Mouse (Mus musculus): ENCODE data around the gene Rnf34.

DNA sequence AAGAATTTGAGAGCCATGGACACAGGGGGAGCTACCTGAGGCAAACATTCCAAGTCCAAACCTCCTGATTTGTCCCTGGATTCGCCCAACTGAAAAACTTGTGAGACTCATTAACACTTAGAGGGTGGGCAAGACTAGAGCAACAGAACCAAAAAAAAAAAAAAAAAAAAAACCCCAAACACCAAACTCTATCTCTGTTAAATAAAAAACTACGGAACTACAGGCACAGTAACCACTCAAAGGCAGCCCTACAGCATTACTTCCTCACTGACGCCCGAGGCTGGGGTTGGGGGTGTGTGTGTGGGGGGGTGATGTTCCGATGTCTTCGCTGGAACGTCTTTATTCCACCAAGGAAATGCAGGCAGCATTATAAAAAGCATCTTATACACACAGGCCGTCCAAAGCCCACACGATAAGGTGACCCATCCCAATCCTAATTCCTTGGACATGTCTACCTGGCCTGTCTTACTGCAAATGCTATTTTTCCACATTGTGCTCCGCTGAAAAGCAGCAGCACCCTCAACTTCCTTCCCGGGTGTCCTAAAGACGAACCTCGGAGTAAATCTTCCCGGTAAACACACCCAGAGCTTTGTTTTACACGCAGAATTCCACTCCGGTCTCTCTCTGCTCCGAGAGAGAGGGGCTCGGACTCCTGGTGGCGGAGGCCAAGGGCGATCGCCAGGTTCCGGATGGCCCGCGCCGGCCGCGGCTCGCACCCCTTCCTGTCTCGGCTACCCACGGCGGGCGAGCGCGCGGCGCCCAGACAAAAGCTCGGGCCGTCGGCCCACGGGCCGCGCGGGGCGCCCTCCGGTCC lies 49.3 kb downstream of the Rnf34 start:
- TF ChIP-seq CTCF (conservative IDR thresholded peaks at IDR 0.05 in 1 of 2, IDR thresholded peaks at IDR 0.05 in 1 of 2; ENCODE audit: low read depth in 2 of 2, low read length in 2 of 2) = no peak
- no peak for TF ChIP-seq CHD1 (IDR thresholded peaks at IDR 0.05; ENCODE audit: low read depth, low read length)
- TF ChIP-seq RAD21 (IDR thresholded peaks at IDR 0.05; ENCODE audit: low read depth, low read length) = no peak
- no peak for TF ChIP-seq GABPA (IDR thresholded peaks at IDR 0.05; ENCODE audit: insufficient replicate concordance, low read depth, low read length)
- no peak for TF ChIP-seq BHLHE40 (IDR thresholded peaks at IDR 0.05; ENCODE audit: low read depth, low read length)
- TF ChIP-seq EP300 (IDR thresholded peaks at IDR 0.05; ENCODE audit: low read length) = no peak
- TF ChIP-seq TCF12 (IDR thresholded peaks at IDR 0.05; ENCODE audit: low read depth, low read length) = 0 out of 2 replicates have a peak, but pooled peaks have one; percentile 8
- TF ChIP-seq POLR2A (IDR thresholded peaks at IDR 0.05; ENCODE audit: low read depth, low read length) = no peak
- TF ChIP-seq MAX (IDR thresholded peaks at IDR 0.05; ENCODE audit: low read length) = no peak
- peak; percentile 48 for TF ChIP-seq ZNF384 (IDR thresholded peaks at IDR 0.05; ENCODE audit: low read depth, low read length)
- no peak for TF ChIP-seq RCOR1 (conservative IDR thresholded peaks at IDR 0.05; ENCODE audit: low read depth, low read length)
- TF ChIP-seq USF2 (conservative IDR thresholded peaks at IDR 0.05; ENCODE audit: low read depth, low read length) = no peak
